Mouse (Mus musculus) kidney, adult 2 months (tissue): ENCODE data around the gene Duox2.

Experiments used
- CTCF ChIP-seq: fragments of 200-500 bp; conservative IDR thresholded peaks from 2 replicates; pipeline ENCODE4 v1.5.1; 2011; ENCODE audit warnings: low read depth, mild to moderate bottlenecking, control low read depth, low read length, moderate library complexity, mixed read lengths; ENCODE audit not compliant: insufficient read depth, insufficient read length
- POLR2A ChIP-seq: fragments of 200-500 bp; IDR thresholded peaks from one replicate; pipeline ENCODE4 v1.6.1; 2011; ENCODE audit warnings: low read depth, low read length, control low read depth

GRCm38 (mm10) chr2:122324586-122324985, 26.3 kb upstream of the Duox2 start:
- TF ChIP-seq POLR2A (no peak), CTCF (no peak)
